Mouse (Mus musculus): ENCODE measurements around the gene Cracr2a.

DNA sequence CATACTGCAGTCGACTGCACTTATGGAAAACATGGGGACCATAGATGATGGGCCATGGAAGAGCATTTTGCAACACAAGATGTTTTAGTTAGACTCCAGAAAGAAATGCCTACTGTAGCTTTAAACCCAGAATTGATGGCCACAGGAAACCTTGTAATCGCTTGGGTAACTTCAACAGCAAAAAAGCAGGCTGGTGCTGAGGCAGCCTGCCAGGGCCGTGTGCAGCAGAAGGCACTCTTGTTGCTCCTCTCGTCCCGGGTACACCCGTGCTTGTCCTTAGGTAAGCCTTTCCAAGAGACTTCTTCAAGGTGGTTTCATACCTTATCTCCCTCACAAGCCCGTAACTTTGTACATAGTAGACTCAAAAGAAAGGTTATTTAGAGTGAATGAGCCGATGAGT, 40.0 kb upstream of the Cracr2a start:
- TF ChIP-seq CTCF (IDR thresholded peaks at IDR 0.05; ENCODE audit: control insufficient read depth, insufficient read depth, low read length), result no peak
- TF ChIP-seq POLR2A (IDR thresholded peaks at IDR 0.05; ENCODE audit: borderline replicate concordance, control insufficient read depth, low read depth, low read length), result no peak

Data from bone marrow, adult 2 months (tissue).